Mouse (Mus musculus): Measurements from ENCODE around the gene Spin1. TPM values are rescaled to one million over a fixed set of nuclear protein-coding genes. Genes with fewer than 3 reads are reported as not detected.

Gene Spin1
- polyA plus RNA-seq (2014; fragmentation: Nextera tagmentation; extraction: Ambion mirVana) = 116 and 117 TPM in 2 replicates

GRCm38 (mm10) chr13:51100233-51101015 lies at the start of gene Spin1:
Gene Spin1, plus strand, starts transcription at chr13:51100880.
- peak; percentile 78 for ATAC-seq (ENCODE audit: insufficient read depth, low FRiP score, low TSS enrichment)
- H3K27ac ChIP-seq (ENCODE audit: low read depth, low read length) = peak within 1 kb of the TSS; percentile 92
- 0 out of 2 replicates have a peak, but pooled peaks cover 6% of the 10 kb centered on the region for H3K4me1 ChIP-seq (ENCODE audit: control insufficient read depth, insufficient read depth, low read length)
- under 1% methylated on average over 55 of the region's 85 CpGs for WGBS
- peaks cover 5% of the 10 kb centered on the region; the same call in 1 of the 2 replicates for H3K9me3 ChIP-seq (ENCODE audit: control insufficient read depth, low read length)
- peak within 1 kb of the TSS; percentile 95 for H3K4me2 ChIP-seq (ENCODE audit: low read depth)
- peak within 1 kb of the TSS; percentile 98 for H3K9ac ChIP-seq (ENCODE audit: low read length)
- DNase-seq (ENCODE audit: low spot score) = peak; percentile 89
- H3K27me3 ChIP-seq (ENCODE audit: control insufficient read depth, insufficient read depth, low read length) = no peaks in the 10 kb centered on the region
- no peaks in the 10 kb centered on the region for H3K36me3 ChIP-seq (ENCODE audit: control insufficient read depth, insufficient read depth, low read length)
- peak within 1 kb of the TSS; percentile 88 for H3K4me3 ChIP-seq (ENCODE audit: low read depth, low read length)

GRCm38 (mm10) chr13:51051016-51051415 lies 49.7 kb upstream of the Spin1 start:
- WGBS = 88% methylated on average over 4 of the region's 4 CpGs
- H3K9me3 ChIP-seq (ENCODE audit: control insufficient read depth, low read length) = no peaks in the 10 kb centered on the region
- no peak overlapping the region for H3K4me3 ChIP-seq (ENCODE audit: low read depth, low read length)
- H3K36me3 ChIP-seq (ENCODE audit: control insufficient read depth, insufficient read depth, low read length) = no peaks in the 10 kb centered on the region
- H3K4me1 ChIP-seq (ENCODE audit: control insufficient read depth, insufficient read depth, low read length) = no peaks in the 10 kb centered on the region
- no peak overlapping the region for H3K27ac ChIP-seq (ENCODE audit: low read depth, low read length)
- DNase-seq (ENCODE audit: low spot score) (no peak), ATAC-seq (ENCODE audit: insufficient read depth, low FRiP score, low TSS enrichment) (no peak)
- no peak overlapping the region for H3K9ac ChIP-seq (ENCODE audit: low read length)
- no peak overlapping the region for H3K4me2 ChIP-seq (ENCODE audit: low read depth)
- H3K27me3 ChIP-seq (ENCODE audit: control insufficient read depth, insufficient read depth, low read length) = no peaks in the 10 kb centered on the region

GRCm38 (mm10) chr13:51052408-51052807 lies 48.3 kb upstream of the Spin1 start:
- DNase-seq (ENCODE audit: low spot score) (no peak), ATAC-seq (ENCODE audit: insufficient read depth, low FRiP score, low TSS enrichment) (no peak)
- Histone ChIP-seq H3K36me3 (ENCODE audit: control insufficient read depth, insufficient read depth, low read length) (no peaks in the 10 kb centered on the region), H3K4me1 (ENCODE audit: control insufficient read depth, insufficient read depth, low read length) (no peaks in the 10 kb centered on the region), H3K27me3 (ENCODE audit: control insufficient read depth, insufficient read depth, low read length) (no peaks in the 10 kb centered on the region), H3K9me3 (ENCODE audit: control insufficient read depth, low read length) (no peaks in the 10 kb centered on the region), H3K27ac (ENCODE audit: low read depth, low read length) (no peak overlapping the region), H3K9ac (ENCODE audit: low read length) (no peak overlapping the region), H3K4me3 (ENCODE audit: low read depth, low read length) (no peak overlapping the region), H3K4me2 (ENCODE audit: low read depth) (no peak overlapping the region)
- 69% methylated on average over 3 of the region's 3 CpGs for WGBS

- no peak for DNase-seq (ENCODE audit: low spot score)
- Histone ChIP-seq H3K4me2 (ENCODE audit: low read depth) (no peak overlapping the region), H3K4me1 (ENCODE audit: control insufficient read depth, insufficient read depth, low read length) (no peaks in the 10 kb centered on the region), H3K27me3 (ENCODE audit: control insufficient read depth, insufficient read depth, low read length) (no peaks in the 10 kb centered on the region), H3K4me3 (ENCODE audit: low read depth, low read length) (no peak overlapping the region), H3K9ac (ENCODE audit: low read length) (no peak overlapping the region), H3K9me3 (ENCODE audit: control insufficient read depth, low read length) (no peaks in the 10 kb centered on the region), H3K36me3 (ENCODE audit: control insufficient read depth, insufficient read depth, low read length) (no peaks in the 10 kb centered on the region), H3K27ac (ENCODE audit: low read depth, low read length) (no peak overlapping the region)
- ATAC-seq (ENCODE audit: insufficient read depth, low FRiP score, low TSS enrichment) = no peak
- 83% methylated on average over 6 of the region's 6 CpGs for WGBS
Observed at GRCm38 (mm10) chr13:51063024-51063423, 37.7 kb upstream of the Spin1 start.

GRCm38 (mm10) chr13:51063721-51064120 lies 37.0 kb upstream of the Spin1 start:
- H3K4me2 ChIP-seq (ENCODE audit: low read depth) = no peak overlapping the region
- 76% methylated on average over 1 of the region's 1 CpGs for WGBS
- H3K9ac ChIP-seq (ENCODE audit: low read length) = no peak overlapping the region
- H3K4me1 ChIP-seq (ENCODE audit: control insufficient read depth, insufficient read depth, low read length) = no peaks in the 10 kb centered on the region
- H3K27ac ChIP-seq (ENCODE audit: low read depth, low read length) = no peak overlapping the region
- DNase-seq (ENCODE audit: low spot score) (no peak), ATAC-seq (ENCODE audit: insufficient read depth, low FRiP score, low TSS enrichment) (no peak)
- no peaks in the 10 kb centered on the region for H3K9me3 ChIP-seq (ENCODE audit: control insufficient read depth, low read length)
- H3K4me3 ChIP-seq (ENCODE audit: low read depth, low read length) = no peak overlapping the region
- H3K36me3 ChIP-seq (ENCODE audit: control insufficient read depth, insufficient read depth, low read length) = no peaks in the 10 kb centered on the region
- H3K27me3 ChIP-seq (ENCODE audit: control insufficient read depth, insufficient read depth, low read length) = no peaks in the 10 kb centered on the region

- no peak for ATAC-seq (ENCODE audit: insufficient read depth, low FRiP score, low TSS enrichment)
- H3K27me3 ChIP-seq (ENCODE audit: control insufficient read depth, insufficient read depth, low read length) = no peaks in the 10 kb centered on the region
Observed at GRCm38 (mm10) chr13:51064429-51064828, 36.3 kb upstream of the Spin1 start.

GRCm38 (mm10) chr13:51071063-51071680 lies 29.5 kb upstream of the Spin1 start:
- no peak for DNase-seq (ENCODE audit: low spot score)
- WGBS = 80% methylated on average over 11 of the region's 11 CpGs
- H3K4me1 ChIP-seq (ENCODE audit: control insufficient read depth, insufficient read depth, low read length) = no peaks in the 10 kb centered on the region
- H3K4me3 ChIP-seq (ENCODE audit: low read depth, low read length) = no peak overlapping the region
- no peaks in the 10 kb centered on the region for H3K36me3 ChIP-seq (ENCODE audit: control insufficient read depth, insufficient read depth, low read length)
- no peak overlapping the region for H3K27ac ChIP-seq (ENCODE audit: low read depth, low read length)
- H3K27me3 ChIP-seq (ENCODE audit: control insufficient read depth, insufficient read depth, low read length) = no peaks in the 10 kb centered on the region
- no peak overlapping the region for H3K4me2 ChIP-seq (ENCODE audit: low read depth)
- H3K9ac ChIP-seq (ENCODE audit: low read length) = no peak overlapping the region
- no peak for ATAC-seq (ENCODE audit: insufficient read depth, low FRiP score, low TSS enrichment)
- H3K9me3 ChIP-seq (ENCODE audit: control insufficient read depth, low read length) = no peaks in the 10 kb centered on the region

More at GRCm38 (mm10) chr13:51064429-51064828, 36.3 kb upstream of the Spin1 start:
- no peak for DNase-seq (ENCODE audit: low spot score)
- no peaks in the 10 kb centered on the region for H3K36me3 ChIP-seq (ENCODE audit: control insufficient read depth, insufficient read depth, low read length)
- H3K9ac ChIP-seq (ENCODE audit: low read length) = no peak overlapping the region
- H3K4me1 ChIP-seq (ENCODE audit: control insufficient read depth, insufficient read depth, low read length) = no peaks in the 10 kb centered on the region
- no peak overlapping the region for H3K27ac ChIP-seq (ENCODE audit: low read depth, low read length)
- WGBS = 76% methylated on average over 3 of the region's 3 CpGs
- no peak overlapping the region for H3K4me3 ChIP-seq (ENCODE audit: low read depth, low read length)
- no peak overlapping the region for H3K4me2 ChIP-seq (ENCODE audit: low read depth)
- no peaks in the 10 kb centered on the region for H3K9me3 ChIP-seq (ENCODE audit: control insufficient read depth, low read length)

- DNase-seq (ENCODE audit: low spot score) (no peak), ATAC-seq (ENCODE audit: insufficient read depth, low FRiP score, low TSS enrichment) (no peak)
- WGBS = 78% methylated on average over 8 of the region's 8 CpGs
- Histone ChIP-seq H3K4me3 (ENCODE audit: low read depth, low read length) (no peak overlapping the region), H3K4me2 (ENCODE audit: low read depth) (no peak overlapping the region), H3K4me1 (ENCODE audit: control insufficient read depth, insufficient read depth, low read length) (no peaks in the 10 kb centered on the region), H3K9ac (ENCODE audit: low read length) (no peak overlapping the region), H3K9me3 (ENCODE audit: control insufficient read depth, low read length) (no peaks in the 10 kb centered on the region), H3K27ac (ENCODE audit: low read depth, low read length) (no peak overlapping the region), H3K27me3 (ENCODE audit: control insufficient read depth, insufficient read depth, low read length) (no peaks in the 10 kb centered on the region), H3K36me3 (ENCODE audit: control insufficient read depth, insufficient read depth, low read length) (no peaks in the 10 kb centered on the region)
Observed at GRCm38 (mm10) chr13:51071763-51072276, 28.9 kb upstream of the Spin1 start.

All from neural tube, embryonic 11.5 days (tissue).